Mouse (Mus musculus): ENCODE measurements around the gene Olfr1276. TPM values are rescaled to one million over a fixed set of nuclear protein-coding genes. Genes with fewer than 3 reads are reported as not detected.

The Olfr1276 gene
- not detected in 2 replicates for polyA plus RNA-seq (2012; rRNA removed; ENCODE audit: low replicate concordance)

DNA sequence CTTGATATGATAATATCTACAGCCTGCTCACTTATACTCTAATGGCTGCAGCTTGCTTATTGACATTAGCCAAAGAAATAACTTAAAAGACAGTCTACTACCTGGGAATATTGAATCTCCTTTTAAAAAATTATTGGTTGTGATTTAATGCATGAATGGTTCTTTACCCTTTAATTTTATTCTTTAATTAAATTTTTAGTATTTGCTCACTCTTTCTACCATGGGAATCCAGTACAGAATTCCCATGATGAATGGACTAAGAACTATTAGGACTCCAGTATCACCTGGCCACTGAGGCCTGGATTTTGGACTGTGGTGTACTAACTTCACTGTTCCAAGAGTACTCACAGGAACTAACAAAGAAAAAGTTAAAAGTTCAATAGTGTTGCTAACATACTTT, at the start of gene Olfr1276:
Olfr1276 (plus strand) TSS at position 301 of the 400 bp plus-strand sequence.

DNA sequence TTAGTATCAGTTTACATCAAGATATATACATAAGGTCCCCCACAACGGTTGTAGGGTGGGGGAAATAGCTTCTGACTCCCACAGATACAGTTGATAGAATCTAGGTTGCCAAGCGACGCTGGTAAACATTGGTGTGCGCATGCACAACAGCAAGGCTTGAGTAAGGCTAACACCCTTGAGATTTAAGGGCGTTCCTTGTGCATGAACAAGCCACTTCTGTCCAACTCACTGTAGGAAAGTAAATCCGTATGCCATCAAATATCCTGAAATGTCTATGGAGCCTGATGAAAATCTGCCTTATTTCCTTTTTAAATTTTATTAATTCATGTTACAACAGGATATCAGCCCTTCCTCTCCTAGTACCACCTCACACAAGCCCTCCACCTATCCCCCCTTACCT, 24.8 kb upstream of the Olfr1276 start, which contains the start of gene 4930430A15Rik:
4930430A15Rik (minus strand) TSS at position 101 of the 400 bp plus-strand sequence.

DNA sequence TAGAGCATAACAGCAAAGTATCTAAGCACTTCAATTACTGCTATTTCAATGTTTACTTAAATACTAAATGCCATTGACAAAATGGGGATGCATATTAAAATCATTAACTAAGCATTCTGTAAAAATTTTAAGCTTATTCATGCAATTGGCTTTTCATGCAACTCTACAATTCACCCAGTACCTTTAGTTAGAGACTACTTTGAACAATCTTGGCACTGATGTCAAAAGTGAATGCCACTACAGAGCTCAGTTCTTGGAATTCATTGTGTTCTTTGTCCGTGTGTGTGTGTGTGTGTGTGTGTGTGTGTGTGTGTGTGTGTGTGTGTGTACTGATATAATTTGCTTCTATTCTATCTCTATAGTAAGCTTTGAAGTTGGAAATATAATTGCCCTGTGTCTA, 19.1 kb upstream of the Olfr1276 start, which contains the start of gene Olfr1275:
Olfr1275 (minus strand) TSS at position 101 of the 400 bp plus-strand sequence.

DNA sequence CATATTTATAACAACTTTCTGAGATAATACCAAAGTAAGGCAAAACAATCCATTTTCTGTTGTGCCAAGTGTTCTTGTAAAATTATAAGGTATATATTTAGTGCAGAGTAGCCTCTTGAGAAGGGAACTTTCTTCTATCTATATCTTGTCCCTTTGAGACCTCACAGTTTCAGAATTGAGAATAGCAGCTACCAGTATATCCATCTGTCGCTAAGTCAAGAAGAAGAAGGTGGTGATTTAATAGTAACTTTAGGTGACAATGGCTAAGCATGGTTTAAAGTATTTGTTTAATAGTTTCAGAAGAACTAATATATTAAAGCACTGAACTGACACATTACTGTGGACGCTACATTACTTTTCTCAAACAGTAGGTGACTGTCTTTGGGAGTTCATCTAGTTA, 19.7 kb downstream of the Olfr1276 start, which contains the start of gene Olfr1277:
Olfr1277 (minus strand) TSS at position 101 of the 400 bp plus-strand sequence.

DNA sequence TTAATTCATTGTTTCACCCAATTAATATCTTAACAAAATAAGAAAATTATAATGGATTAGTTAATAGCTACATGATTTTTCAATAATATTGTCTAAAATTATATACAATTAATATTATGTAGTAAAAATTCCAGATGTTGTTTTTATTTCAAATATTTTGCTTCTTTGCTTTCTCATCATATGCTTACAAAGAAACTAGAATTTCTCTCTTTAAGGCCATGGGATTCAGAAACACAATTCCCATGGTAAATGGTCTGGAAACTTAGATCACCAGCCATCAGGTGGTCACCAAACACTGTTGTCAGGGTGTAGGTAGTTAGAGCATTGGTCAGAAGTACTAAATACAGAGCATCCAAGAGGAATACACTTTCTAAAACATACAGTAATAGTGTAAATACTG, 35.5 kb downstream of the Olfr1276 start, which contains the start of gene Olfr1278:
Olfr1278 (plus strand) TSS at position 301 of the 400 bp plus-strand sequence.

DNA sequence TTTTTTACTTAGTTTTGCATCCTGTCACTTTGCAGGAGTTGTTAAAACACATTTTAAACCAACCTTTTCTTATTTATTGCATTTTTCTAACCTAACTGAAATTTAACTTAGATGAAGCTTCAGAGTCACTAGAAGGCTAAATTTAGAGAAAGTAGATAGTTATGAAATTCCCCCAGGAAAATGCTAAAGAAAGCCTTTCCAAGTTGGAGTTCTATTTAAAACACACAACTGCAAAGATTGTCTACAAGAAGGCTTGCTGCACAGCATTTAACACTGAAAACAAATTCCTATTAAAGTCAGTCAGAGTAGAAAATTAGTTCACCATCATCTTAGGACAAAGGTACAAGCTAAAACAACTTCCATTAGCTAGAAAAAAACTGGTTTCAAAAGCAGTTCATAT, 46.1 kb downstream of the Olfr1276 start, which contains the start of gene Olfr1279:
Olfr1279 (plus strand) TSS at position 262 of the 400 bp plus-strand sequence.

Other genes with a start within 250 kb of the Olfr1276 start
- gene Gm13941, start 148.5 kb upstream of the Olfr1276 start, polyA plus RNA-seq (2012; rRNA removed; ENCODE audit: low replicate concordance) = not detected in 2 replicates
- not detected in 2 replicates for gene Gm15130, start 101.6 kb upstream of the Olfr1276 start, polyA plus RNA-seq (2012; rRNA removed; ENCODE audit: low replicate concordance)
- not detected in 2 replicates for gene 4930430A15Rik, start 24.9 kb upstream of the Olfr1276 start, polyA plus RNA-seq (2012; rRNA removed; ENCODE audit: low replicate concordance)
- not detected in 2 replicates for gene Olfr1275, start 19.2 kb upstream of the Olfr1276 start, polyA plus RNA-seq (2012; rRNA removed; ENCODE audit: low replicate concordance)
- not detected in 2 replicates for gene Olfr1277, start 19.6 kb downstream of the Olfr1276 start, polyA plus RNA-seq (2012; rRNA removed; ENCODE audit: low replicate concordance)
- gene Olfr1278, start 35.6 kb downstream of the Olfr1276 start, polyA plus RNA-seq (2012; rRNA removed; ENCODE audit: low replicate concordance) = not detected in 2 replicates
- gene Olfr1279, start 46.1 kb downstream of the Olfr1276 start, polyA plus RNA-seq (2012; rRNA removed; ENCODE audit: low replicate concordance) = not detected in 2 replicates
- gene Olfr1280, start 59.5 kb downstream of the Olfr1276 start, polyA plus RNA-seq (2012; rRNA removed; ENCODE audit: low replicate concordance) = not detected in 2 replicates
- gene Olfr1281, start 72.0 kb downstream of the Olfr1276 start, polyA plus RNA-seq (2012; rRNA removed; ENCODE audit: low replicate concordance) = not detected in 2 replicates
- not detected in 2 replicates for gene Olfr1282, start 81.6 kb downstream of the Olfr1276 start, polyA plus RNA-seq (2012; rRNA removed; ENCODE audit: low replicate concordance)
- gene Olfr1283, start 112.3 kb downstream of the Olfr1276 start, polyA plus RNA-seq (2012; rRNA removed; ENCODE audit: low replicate concordance) = not detected in 2 replicates
- gene Olfr1284, start 121.0 kb downstream of the Olfr1276 start, polyA plus RNA-seq (2012; rRNA removed; ENCODE audit: low replicate concordance) = not detected in 2 replicates
- not detected in 2 replicates for gene Olfr1286, start 168.6 kb downstream of the Olfr1276 start, polyA plus RNA-seq (2012; rRNA removed; ENCODE audit: low replicate concordance)
- not detected in 2 replicates for gene Olfr1287, start 194.6 kb downstream of the Olfr1276 start, polyA plus RNA-seq (2012; rRNA removed; ENCODE audit: low replicate concordance)
- not detected in 2 replicates for gene Olfr1288, start 219.6 kb downstream of the Olfr1276 start, polyA plus RNA-seq (2012; rRNA removed; ENCODE audit: low replicate concordance)
- gene Olfr1289, start 226.3 kb downstream of the Olfr1276 start, polyA plus RNA-seq (2012; rRNA removed; ENCODE audit: low replicate concordance) = not detected in 2 replicates
- not detected in 2 replicates for gene Olfr1290, start 239.3 kb downstream of the Olfr1276 start, polyA plus RNA-seq (2012; rRNA removed; ENCODE audit: low replicate concordance)
- not detected in 2 replicates for gene Olfr1291-ps1, start 242.7 kb downstream of the Olfr1276 start, polyA plus RNA-seq (2012; rRNA removed; ENCODE audit: low replicate concordance)